Mouse (Mus musculus) liver (tissue): ENCODE results near the gene Agfg2.

Experiments used
- DNase-seq: peaks from one replicate; pipeline ENCODE4 v3.0.0-alpha.2; 2020; ENCODE audit warnings: mixed read lengths

The Agfg2 gene

DNA sequence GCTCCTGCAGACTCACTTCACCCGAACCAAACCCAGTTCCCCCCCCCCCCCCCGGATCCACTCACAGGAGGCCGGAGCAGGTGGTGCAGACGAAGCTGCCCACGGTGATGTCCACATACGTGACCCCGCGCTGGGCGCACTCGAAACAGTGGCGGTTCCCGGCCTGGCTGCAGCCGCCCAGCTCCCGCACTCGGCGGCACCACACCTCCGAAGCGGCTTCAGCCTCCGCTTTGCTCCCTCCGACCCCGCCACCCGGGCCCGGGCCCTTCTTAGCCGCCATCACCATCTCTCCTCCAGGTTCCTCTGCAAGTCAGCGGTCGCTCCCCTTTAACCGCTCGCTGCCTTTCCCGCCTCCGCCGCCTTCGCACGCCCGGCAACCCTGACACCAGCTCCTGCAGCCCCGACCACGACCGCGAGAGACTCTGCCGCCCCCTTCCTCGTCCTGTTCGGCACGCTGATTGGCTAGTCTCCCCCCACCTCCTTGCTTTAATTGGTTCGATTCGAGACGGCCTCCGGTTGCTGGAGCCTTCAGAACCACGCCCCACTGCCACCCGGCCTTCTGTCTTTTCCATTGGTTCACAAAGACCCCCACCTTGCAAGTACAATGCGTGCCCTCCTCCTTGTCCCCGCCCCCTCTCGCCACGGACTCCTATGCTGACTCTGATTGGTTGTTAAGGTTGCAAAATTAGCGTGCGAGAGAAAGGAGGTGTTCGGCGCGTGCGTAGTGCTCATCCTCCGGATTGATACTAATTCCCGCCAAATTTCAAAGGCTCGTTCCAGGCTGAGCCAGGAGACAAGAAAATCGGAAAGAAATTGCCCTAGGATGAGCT, at the start of gene Agfg2:
TSS of gene Agfg2 (minus strand) at position 433 of the 830 bp plus-strand sequence.
- peak; percentile 100 for DNase-seq

- DNase-seq, result no peak
Measured at GRCm38 (mm10) chr5:137733638-137734288, 49.2 kb upstream of the Agfg2 start.

DNA sequence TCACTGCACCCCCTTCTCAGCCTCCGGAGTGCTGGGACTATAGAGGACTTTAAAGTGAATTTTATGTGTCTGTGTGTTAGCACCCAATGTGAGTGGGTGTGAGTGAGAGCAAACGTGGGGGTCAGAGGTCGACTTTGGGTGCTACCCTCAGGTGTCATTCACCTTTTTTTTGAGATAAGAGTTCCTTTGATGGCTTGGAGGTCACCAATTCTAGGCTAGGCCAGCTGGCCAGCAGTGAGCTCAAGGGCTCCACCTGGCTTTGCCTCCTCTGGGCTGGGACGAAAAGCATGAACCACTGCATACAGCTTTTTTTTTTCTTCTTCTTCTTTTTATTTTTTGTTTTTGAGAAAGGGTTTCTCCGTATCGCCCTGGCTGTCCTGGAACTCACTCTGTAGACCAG, 42.2 kb upstream of the Agfg2 start:
- DNase-seq, result no peak

DNA sequence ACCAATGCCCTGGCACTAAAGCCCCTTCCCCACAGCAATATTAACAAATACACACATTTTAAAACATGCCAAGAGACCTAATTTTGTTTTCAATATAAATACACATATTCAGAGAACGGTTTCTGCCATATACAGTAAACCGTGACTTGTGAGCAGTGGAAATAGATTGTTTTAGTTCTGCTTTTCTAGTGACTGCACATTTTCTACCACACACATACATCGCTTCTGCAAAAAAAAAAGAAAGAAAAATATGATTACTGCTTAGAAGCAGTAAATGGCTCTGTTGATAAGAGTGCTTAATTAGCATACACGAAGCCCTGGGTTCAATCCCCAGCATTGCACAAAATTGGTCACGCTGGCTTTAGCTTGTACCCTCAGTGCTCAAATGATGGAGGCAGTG, 39.3 kb upstream of the Agfg2 start:
- no peak for DNase-seq

- DNase-seq, result peak; percentile 77
Measured at GRCm38 (mm10) chr5:137720558-137721164, 36.1 kb upstream of the Agfg2 start.

- DNase-seq, result no peak
Measured at GRCm38 (mm10) chr5:137719088-137719487, 34.6 kb upstream of the Agfg2 start.

GRCm38 (mm10) chr5:137718020-137718790, 33.7 kb upstream of the Agfg2 start:
- no peak for DNase-seq

DNA sequence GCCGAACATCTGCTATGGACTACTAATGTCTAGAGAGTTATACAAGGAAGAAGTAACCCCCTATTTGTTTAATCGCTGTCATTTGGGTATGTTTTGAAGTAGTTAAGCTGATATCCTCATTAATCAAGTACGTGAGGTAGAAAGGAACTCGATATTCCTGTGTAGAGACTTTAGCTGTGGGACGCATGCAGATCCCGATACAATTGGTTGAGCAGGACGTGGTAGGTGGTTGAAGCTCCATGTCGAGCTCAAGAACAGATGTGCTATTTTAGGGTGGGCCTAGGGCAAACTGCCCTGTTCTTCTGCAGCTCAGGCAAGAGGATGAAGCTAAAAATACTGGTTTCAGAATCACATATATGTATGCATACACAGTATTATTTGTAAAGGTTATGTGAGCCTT, 31.2 kb upstream of the Agfg2 start:
- DNase-seq, result no peak

GRCm38 (mm10) chr5:137713454-137713853, 28.9 kb upstream of the Agfg2 start:
- DNase-seq, result no peak

DNA sequence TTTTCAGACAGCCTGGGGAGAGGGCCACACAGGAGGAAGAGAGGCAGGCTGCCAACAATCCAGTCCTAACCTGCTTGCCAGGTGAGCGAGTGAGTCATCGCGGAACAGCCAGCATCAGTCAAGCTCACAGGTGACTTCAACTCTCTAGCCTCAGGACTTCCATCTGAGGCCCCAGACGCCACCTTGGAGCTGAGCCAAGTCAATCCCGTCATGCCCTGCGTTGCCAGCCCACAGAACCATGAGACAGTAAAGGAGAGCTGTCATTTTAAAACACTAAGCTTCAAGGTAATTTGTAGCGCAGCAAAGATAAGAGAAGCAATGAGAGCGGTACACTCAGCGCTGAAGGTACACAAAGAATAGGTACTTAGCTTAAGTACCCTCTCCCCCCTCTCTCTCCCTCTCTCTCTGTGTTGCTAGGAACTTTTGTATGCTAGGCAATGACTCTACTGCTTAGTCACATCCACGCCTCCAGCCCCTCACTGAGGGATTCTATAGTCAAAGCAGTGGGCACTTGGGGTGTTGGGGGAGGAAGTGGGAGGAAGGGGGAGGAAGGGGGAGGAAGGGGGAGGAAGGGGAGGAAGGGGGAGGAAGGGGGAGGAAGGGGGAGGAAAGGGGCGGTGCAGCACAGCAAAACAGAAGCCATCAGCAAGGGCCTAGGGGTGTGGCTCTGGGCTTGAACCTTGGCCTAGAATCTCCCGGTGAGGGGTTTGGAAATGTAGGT, 22.5 kb upstream of the Agfg2 start:
- DNase-seq, result peak; percentile 54

- no peak for DNase-seq
Measured at GRCm38 (mm10) chr5:137705242-137705641, 20.7 kb upstream of the Agfg2 start.

DNA sequence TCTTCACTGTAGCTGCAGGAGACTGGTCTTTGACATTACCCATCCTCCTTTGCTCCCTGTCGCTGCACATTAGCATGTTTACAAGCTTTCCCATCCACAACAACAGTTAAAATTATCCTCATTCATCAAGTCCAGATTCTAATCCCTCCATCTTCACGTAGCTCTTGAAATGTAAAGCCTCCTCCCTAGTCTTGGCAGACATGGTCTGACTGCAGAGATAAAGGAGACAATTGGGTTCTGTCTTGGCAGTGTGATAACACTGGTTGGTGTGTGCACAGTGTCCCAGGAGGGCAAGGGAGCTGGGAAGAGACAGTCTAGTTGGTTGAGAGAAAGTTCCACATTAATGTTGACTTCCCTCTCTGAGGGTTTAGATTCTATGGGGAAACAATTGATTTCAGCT, 15.3 kb upstream of the Agfg2 start:
- DNase-seq, result peak; percentile 33

- no peak for DNase-seq
Measured at GRCm38 (mm10) chr5:137699080-137699479, 14.6 kb upstream of the Agfg2 start.

DNA sequence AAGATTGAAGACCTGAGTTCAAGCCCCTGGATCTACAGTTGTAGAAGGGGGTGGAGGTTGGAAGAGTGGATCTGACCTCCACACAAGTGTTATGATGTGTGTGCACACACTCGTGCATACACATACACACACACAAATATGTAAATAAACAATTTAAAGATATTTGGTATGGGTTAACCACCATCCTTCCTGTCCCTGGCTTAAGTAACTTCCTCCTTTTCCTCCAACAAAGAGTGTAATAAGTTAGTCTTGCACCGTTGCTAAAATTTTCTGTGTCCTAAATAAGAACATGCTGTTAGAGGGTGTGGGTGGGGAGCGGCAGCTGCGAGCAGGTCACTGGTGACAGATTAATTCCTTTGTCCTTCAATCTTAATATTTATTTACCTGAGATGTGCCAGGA, 11.4 kb upstream of the Agfg2 start:
- no peak for DNase-seq

- DNase-seq, result no peak
Measured at GRCm38 (mm10) chr5:137694796-137695195, 10.3 kb upstream of the Agfg2 start.

GRCm38 (mm10) chr5:137691881-137692280, 7.4 kb upstream of the Agfg2 start:
- no peak for DNase-seq

DNA sequence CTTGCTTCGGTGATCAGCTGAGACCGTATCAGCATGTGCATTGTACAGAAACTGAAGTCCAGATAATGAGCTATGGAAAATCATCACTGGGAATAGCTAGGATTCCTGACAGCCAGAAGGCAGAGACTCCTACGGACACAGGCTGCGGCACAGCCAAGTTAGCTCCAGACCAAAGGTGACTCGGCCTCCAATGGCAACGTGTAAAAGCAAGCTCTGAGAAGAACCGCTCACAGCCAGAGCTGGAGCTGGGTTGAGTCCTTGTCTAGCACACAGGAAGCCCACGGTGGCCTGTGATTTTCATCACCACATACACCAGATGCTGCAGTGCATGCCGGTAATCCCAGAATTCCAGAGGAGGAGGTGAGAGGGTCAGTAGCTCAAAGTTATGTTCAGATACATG, 6.0 kb upstream of the Agfg2 start:
- DNase-seq, result no peak

- no peak for DNase-seq
Measured at GRCm38 (mm10) chr5:137689974-137690373, 5.4 kb upstream of the Agfg2 start.

GRCm38 (mm10) chr5:137686127-137686790, 1.7 kb upstream of the Agfg2 start:
- peak; percentile 93 for DNase-seq

DNA sequence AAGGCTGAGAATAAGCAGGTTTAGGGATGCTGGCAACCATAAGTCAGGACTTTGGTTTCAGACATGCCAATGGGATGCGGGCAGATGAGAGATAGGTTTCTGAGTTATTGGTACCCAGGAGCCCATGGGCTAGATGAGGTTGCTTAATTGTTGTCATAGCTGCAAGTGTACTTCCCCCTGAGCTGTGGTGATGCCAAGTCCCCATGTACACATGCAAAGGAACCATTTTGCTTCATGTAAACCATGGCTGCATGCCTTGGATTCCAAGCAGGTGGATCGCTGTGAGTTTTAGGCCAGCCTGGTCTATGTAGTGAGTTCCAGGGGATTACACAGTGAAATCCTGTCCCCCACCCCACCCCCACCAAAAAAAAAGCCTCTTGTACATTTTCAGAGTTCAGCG, 1.1 kb upstream of the Agfg2 start:
- DNase-seq, result no peak

GRCm38 (mm10) chr5:137683388-137684293, 885 bp downstream of the Agfg2 start:
- DNase-seq, result peak; percentile 55
